Mouse (Mus musculus) heart, postnatal 36 days (tissue): ENCODE results near the gene AC131692.1. TPM values are rescaled to one million over a fixed set of nuclear protein-coding genes. Genes with fewer than 3 reads are reported as not detected.
"Not testable (repeated sequence)": the region's sequence is repeated elsewhere in the genome, so short reads cannot be mapped to it uniquely, and the experiment has no call there.

Experiments used
- DNase-seq, 2 experiments: peaks; one replicate each; pipeline ENCODE4 v3.0.0; 2021 to 2022
- intact Hi-C: fragments of 180-260 bp; cut with DNase I; formaldehyde crosslinking; loops from one replicate; pipeline ENCODE4 v1.15.1; 2025
- total RNA-seq, 2 experiments: library from RNA; stranded (reverse); gene quantifications; 2 replicates each; pipeline ENCODE4 v1.2.3; 2021

Gene AC131692.1
- total RNA-seq, 2 experiments from 2014 or later: not detected

DNA sequence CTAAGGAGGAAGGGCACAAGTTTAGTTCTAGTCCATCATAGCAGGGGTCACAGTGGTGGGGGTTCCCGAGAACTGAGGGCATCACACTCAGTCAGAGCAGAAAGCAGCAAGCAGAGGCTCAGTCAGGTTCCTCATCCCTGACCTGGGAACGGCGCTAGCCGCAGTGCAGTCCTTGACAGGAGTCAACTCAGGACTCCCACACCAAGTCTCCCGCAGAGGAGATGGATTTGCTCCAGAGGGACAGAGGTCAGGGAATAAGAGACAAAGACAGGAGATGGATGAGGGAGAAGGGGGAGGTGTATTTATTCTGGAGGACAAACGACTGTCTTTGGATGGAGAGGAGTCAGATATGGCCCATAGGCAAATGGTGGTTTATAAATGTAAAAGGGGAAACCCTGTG lies 18.9 kb downstream of the AC131692.1 start:
- intact Hi-C loops: no loop called here
- DNase-seq: no peak

DNA sequence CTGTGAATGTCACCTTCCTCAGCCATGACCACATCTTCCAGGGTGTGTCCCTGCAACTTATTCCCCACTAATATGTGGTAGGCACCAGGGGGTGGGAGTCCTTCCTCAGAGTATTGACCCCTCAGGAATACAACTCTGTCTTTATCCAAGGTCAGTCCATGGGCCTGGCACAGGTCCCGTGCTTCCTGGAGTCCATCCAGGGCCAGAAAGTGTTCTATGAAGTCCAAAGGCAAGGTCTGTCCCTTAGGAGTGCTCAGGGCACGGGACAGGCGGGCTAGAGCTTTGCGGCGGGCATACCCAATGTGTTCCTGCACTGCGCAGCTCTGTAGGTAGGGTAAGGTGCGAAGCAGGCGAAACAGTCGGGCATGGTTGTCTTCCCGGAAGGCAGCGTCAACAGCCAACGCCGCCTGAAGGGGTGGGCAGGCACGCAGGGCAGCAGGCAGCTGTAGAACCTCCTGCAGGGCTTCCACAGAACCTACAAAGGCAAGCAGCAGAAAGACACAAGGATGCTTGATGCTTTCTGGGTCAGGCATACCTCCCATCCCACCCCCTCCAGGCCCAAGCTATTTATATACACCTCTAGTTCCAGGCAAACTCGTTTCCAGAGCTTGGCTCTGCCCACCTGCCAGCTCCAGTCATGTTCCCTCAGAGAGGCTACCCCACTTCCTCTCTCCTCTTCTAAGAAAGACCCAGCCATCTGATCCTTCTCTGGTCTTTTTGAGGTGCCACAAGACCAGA lies 22.1 kb downstream of the AC131692.1 start:
- no peak for DNase-seq
- intact Hi-C loops: no loop called here

DNA sequence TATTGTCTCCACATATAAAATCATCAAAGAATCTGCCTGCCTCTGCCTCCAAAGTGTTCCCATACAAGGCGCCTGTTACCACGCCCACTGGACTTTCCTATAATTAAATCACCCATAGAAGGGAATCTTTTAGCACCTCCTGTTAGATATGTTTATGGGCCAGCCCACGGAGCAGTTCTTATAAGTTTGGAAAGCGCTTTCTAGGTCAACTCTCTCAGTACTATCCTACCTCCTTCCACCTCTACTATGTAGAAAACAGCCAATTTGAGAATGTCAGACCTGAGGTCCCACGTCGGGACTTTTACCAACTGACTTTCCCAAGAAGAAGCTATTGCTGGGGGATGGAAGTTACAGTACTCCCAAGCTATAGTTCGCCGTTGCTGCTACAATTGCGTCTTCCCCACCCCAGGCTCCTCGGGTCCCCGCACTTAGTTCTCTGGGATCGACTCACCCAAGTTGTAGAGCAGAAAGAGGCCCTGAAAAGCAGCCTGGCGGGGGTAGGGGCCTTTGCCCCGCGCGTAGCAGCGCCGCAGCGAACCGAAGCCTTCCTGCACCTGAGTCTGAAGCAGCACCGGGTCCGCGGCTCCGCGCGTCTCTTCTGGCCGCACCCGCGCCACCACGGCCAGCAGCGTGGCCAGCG lies 23.2 kb downstream of the AC131692.1 start:
- intact Hi-C loops: no loop called here
- DNase-seq: no peak

DNA sequence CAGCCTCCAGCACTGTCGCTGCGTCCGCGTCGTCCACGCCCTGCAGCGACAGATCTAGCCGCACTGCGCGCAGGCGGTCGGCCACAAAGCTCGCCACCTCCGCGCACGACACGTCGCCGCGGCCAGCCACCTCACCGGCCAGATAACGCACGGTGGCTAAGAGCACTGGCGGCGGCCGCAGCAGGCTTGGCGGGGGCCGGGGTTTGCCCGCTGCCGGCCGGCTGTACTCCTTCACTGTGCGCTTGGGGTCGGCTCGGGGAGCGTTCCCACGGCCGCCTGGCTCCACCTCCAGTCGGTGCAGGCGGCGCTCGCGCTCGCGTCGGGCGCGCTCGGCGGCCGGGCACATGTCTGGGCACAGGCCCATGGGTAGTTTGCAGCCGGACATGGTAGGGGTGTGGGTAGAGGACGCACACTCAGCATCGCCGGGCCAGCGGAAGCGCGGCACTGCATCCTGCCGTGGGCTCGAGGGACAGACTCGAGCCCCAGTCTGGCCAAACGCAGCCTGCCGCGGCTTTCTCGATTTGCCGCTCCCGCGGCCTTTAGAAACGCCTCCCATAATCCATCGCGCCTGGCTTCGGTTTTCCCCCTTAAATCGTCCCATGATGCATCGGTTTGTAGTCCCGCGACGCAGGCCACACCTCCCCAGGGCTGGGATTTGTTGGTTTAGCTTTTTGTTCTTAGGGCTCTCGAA lies 23.9 kb downstream of the AC131692.1 start, which contains the start of gene Sac3d1:
Gene Sac3d1, minus strand, starts transcription at position 665 of the 691 bp plus-strand sequence.
- peak; percentile 84 to 89 for DNase-seq
- intact Hi-C loops: no loop called here

DNA sequence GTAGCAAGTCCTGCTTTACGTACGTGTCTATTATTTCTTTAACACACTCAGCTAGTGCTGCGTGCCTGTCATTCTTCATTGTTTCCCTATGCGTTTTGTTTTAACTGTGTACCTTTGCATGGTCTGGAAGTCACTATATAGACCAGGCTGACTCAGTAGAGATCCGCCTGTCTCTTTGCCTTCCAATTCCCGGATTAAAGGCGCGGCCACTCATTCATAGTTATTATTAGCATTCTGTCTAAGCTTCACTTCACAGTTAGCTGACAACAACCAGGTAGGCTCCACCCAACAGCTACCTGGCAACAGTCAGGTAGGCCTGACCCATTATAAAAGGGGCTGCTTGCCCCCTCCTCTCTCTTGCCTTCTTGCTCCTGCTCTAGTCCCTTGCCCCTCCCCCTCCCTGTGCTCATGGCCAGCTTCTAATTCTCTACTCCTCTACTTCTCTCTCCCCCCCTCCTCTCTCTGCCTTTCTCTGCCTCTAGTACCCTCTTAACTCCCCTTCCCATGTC lies 24.5 kb downstream of the AC131692.1 start:
- intact Hi-C loops: no loop called here
- no peak for DNase-seq

DNA sequence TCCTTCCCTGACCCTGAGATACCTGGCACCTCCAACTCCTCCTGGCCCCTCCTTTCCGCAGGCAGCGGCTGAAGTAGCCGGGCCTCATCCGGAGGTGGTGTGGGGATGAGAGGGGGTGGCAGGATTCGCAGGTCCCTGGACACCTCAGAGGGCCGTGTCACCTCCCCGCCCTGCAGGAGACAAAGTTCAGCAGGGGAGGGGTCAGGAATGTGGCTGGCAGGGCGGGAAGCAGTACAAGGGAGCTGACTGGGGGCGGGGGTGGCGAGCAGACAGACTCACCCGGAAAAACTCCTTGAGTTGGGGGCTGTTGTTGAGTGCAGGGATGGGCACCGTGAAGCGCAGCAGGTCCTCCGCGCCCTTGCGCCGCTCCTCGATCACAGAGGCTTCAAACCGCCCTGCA lies 27.5 kb downstream of the AC131692.1 start:
- DNase-seq: no peak
- intact Hi-C loops: no loop called here

DNA sequence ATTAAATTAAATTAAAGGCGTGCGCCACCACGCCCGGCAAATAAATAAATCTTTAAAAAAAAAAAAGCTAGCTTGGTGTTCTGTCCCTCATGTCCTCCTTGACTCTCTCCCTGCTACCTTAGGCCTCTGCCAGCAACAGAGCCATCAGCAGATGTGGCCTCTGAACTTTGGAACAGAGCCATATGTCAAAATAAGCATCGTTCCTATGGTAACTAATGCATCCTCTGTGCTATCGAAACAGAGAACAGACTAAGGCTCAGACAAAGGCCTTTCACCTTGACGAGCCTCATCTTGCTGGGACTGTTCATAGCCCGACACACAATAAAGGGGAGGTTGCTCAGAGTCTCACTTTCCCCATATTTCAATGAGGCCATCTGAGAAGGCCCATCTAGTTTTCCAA lies 29.1 kb downstream of the AC131692.1 start:
- intact Hi-C loops: no loop called here
- no peak for DNase-seq

DNA sequence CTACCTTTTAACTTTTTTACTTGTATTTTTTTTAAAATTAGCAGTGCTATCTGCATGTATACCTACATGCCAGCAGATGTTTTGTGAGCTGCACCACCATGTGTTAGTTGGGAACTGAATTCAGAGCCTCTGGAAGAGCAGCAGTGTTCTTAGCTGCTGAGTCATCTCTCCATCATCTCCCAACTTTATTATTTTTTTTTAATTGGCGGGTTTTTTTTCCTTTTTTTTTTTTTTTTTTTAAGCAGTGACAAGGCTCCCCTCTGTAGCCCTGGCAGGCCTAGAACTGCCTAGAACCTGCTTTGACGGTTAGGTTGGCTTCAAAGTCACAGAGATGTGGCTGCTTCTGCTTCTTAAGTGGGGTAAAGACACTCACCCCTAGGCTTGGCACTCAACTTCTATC lies 30.7 kb downstream of the AC131692.1 start:
- DNase-seq: no peak
- intact Hi-C loops: loop anchor here (5.0 kb wide), 1 partner anchor 78 kb away; the partner anchor contains the start of gene Syvn1

DNA sequence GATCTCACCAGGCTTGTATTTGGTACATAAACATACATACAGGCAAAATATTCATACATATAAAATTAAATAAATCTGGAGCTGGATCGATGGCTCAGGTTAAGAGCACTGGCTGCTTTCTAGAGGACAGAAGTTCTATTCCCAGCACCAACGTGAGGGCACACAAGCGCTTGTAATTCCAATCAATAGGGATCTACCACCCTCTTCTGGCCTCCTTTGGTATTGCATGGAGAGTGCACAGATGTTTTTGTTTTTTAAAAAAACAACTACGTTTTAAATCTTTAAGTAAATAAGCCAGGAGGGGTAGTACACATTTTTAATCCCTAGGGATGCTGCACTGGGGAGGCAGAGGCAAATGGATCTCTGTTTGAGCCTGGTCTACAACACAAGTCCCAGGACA lies 32.1 kb downstream of the AC131692.1 start:
- intact Hi-C loops: loop anchor here (2.0 to 5.0 kb wide), 2 partner anchors 79 to 161 kb away; partner anchors contain the start of genes Pola2 and Syvn1
- DNase-seq: peak; percentile 54 to 73

DNA sequence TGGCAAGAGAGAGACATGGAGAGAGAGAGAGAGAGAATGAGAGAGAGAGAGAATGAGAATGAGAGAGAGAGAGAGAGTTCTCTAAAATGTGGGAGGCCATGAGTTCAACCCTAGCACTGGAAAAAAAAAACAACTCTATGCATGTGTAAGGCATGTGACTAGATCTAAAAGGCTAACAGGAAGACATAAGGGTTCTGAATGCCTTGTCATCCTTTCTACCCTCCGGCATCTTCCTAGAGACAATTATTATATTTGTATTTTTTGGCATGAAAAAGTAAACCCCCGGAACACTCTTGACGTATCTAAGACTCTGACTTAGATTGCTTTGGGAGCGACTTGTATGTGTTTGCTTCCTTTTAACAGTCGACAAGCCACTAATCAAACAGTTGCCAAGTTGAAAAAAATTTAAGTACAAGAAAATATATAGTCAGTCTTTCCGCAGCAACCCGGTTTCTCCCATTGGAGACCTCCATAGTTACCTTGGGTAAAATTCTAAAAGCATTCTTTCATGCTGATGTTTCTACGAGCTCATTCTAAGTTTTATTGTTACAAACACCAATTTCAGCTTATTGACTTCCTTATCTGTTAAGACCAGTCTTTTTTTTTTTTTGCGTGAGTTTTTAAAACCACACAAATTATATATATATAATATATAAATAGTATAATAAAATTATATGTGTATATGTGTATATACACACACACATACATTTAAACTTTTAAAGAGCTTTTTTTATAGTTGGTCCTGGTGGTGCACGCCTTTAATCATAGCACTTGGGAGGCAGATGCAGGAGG lies 32.8 kb downstream of the AC131692.1 start:
- DNase-seq: no peak
- intact Hi-C loops: loop anchor here (2.0 to 5.0 kb wide), 2 partner anchors 80 to 162 kb away; partner anchors contain the start of genes Pola2 and Syvn1

DNA sequence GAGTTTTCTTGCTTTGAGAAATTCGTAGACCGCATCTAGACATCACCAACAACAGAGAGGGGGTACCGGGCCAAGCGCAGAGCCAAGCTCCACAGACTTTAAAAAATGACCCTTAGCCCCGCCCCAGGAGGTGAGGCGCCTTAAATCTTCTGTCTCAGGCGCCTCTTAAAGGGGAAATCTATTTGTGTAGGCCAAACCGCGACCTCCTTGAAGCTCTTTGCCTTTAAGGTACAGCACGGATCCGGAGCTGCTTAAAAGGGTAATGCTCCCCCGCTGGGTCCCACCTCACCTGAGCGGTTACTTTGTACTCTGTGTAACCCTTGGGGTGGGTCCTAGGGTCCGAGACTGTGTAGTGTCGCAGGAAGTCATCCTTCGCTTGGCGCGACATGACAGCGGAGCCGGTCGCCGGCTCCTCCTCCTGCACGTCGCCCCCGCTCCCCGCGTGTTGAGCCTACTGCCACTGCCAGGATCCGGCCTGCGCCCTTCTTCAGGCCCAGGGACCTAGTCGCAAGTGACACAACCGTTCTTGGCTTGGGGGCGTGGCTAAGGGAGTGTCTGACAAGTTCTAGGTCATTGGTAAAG lies 33.6 kb downstream of the AC131692.1 start, which contains the start of gene Snx15:
Gene Snx15, minus strand, starts transcription at position 545 of the 582 bp plus-strand sequence.
- intact Hi-C loops: loop anchor here (2.0 to 5.0 kb wide), 2 partner anchors 81 to 163 kb away; partner anchors contain the start of genes Pola2 and Syvn1
- DNase-seq: peak; percentile 90 to 95

DNA sequence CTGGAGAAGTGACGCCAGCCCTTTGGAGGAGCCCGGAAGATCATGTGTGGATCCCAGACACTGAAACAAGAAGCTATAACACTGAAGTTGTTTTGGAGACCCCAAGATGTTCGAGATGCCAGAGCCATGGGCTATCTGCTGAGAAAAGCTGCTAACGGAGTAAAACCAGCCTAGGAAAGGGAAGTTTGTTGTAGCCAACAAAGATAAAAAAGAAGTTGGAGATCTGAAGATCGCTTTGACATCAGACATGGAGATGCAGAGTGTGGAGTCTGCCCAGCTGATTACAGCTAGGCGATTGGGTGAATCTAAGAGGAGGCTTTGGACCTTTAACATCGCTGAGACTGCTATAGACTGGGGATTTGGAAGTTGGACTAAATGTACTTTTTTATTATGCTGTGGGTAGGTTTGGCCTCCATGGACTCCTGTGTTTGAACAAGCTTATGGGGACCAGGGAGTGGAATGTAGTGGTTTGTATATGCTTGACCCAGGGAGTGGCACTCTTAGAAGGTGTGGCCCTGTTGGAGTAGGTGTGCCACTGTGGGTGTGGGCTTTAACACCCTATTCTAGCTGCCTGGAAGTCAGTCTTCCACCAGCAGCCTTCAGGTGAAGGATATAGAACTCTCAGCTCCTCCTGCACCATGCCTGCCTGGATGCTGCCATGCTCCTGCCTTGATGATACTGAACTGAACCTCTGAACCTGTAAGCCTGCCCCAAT lies 36.4 kb downstream of the AC131692.1 start:
- intact Hi-C loops, DNase-seq: not testable (repeated sequence)

DNA sequence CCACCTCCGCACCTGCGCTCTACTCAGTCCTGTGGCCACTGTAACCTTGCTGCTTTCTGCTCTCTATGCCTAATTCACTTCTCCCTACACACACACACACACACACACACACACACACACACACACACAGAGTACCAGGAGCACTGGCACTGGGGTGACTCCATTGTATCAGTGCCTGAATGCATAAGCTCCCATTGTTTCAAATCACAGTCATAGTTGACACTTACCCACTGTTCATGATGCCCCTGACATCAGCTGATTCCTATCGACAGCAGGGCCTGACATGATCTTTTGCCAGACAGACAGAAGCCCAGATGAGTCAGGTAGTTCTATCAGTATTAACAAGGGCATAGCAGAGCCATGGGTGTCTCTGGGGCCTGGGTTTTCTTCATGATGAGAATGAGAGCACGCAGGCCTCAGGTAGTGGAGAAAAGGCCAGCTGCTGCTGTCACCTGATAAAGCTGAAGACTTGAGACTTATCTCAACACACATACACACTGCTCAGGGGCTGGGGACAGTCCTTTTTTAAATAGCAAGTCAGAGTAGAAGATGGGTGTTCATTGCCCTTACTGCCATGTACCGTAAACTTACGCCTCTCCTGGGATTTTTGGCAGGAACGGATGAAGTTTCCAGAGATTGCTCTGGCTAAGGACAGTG lies 38.1 kb downstream of the AC131692.1 start:
- intact Hi-C loops: no loop called here
- no peak for DNase-seq

DNA sequence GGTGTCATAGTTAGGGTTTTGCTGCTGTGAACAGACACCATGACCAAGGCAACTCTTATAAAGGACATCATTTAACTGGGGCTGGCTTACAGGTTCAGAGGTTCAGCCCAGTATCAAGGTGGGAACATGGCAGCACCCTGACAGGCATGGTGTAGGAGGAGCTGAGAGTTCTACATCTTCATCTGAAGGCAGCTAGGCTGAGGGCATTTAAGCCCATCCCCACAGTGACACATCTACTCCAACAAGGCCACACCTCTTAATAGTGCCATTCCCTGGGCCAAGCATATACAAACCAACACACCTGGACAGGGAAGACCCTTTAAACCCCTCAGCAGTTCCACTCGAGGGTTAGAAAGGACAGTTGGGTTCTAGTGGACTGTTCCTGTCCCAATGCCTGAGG lies 39.0 kb downstream of the AC131692.1 start:
- intact Hi-C loops, DNase-seq: not testable (repeated sequence)

DNA sequence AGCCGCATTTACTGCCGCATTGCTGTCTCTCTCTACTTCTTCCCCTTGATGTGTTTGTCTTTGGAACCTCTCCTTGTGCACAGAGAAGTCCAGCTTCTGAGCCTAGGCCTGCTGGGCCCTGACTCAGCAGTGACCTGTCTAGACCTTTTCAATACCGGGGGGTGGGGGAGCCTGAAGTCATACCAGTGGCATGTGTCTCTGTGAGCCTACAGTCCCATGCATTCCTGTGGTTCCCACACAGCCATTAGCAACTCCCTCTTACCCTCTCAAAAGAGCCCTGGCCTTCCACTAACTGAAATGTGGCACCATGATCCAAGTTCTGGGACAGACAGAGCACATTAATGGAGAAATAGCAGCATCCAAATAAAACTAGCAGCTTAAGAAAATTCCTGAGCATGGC lies 42.2 kb downstream of the AC131692.1 start:
- intact Hi-C loops: no loop called here
- no peak for DNase-seq

DNA sequence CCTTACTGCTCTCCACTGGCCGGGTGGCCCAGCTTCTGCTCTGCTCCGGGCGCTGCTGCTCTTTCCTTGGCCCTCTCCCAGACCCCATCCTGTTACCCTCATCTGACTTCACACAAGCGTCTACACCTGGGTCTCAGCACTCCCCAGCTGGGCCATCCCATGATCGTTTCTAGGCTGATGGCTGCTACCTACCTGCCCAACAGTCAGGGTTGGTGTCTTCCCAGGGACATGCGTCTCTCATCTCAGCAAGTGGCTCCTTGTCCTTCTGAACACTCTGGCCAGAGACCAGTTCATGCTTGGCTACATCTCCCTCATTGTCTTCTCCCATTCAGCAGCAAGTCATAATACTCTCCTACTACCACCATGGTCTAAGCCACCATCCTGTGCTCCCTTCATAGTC lies 45.5 kb downstream of the AC131692.1 start:
- DNase-seq: no peak
- intact Hi-C loops: loop anchor here (2.0 to 5.0 kb wide), 2 partner anchors 97 to 193 kb away; partner anchors contain the start of gene Men1

DNA sequence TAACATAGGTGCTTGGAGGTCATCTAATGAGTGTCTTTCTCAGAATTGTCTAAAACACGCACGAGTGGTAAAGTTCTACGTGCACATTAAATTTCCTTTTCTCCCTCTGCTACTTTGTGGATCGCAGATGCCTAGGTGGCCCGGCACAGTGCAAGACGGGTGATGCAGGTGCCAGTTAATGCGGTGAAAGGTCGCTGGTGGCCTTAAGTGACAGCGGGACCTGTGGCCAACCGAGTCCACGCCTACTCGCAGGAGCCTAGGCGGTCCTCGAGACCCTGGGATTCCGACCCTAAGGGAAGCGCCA lies 46.1 kb downstream of the AC131692.1 start:
- intact Hi-C loops: loop anchor here (2.0 to 5.0 kb wide), 2 partner anchors 96 to 192 kb away; partner anchors contain the start of gene Men1
- DNase-seq: no peak

DNA sequence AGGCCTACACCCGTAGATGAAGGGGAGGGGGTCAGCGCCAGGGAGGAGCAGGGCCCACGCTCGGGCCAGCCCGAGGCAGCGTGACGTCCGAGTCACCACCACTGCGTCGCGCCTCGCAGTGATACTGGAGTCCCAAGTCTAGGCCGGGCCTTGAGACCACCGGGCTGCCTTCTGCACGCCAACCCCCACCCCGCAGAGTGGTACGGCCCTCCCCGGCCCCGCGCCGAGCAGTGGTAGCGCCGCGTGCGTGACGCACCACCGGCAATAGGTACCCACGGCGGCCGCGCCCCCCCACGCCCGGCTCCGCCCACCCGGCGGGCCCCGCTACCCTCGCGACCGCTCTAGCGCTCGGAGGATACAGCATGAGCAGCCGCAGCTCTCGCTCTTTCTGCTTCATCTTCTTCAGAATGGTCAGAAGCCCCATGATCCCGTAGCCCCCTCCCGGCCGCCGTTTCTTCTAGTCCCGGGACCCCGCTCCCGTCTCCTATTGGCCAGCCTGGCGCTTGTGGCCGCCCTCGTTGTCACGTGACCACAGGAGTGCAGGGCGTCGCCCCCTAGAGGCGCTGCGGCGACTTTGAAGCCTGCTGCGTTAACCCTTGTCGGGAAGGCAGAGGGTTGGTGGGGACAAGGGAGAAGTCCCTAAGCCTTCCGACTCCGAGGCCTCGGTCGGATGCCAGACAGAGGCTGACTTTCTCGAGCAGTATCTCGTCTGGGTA lies 46.6 kb downstream of the AC131692.1 start, which contains the start of gene Batf2:
Gene Batf2, plus strand, starts transcription at position 306 of the 716 bp plus-strand sequence.
- DNase-seq: peak; percentile 86 to 94
- intact Hi-C loops: loop anchor here (2.0 to 5.0 kb wide), 2 partner anchors 96 to 191 kb away; partner anchors contain the start of gene Men1
